Mouse (Mus musculus) spleen, adult 2 months (tissue): ENCODE measurements around the gene Mmp23.

Experiments used
- CTCF ChIP-seq: fragments of 200-500 bp; IDR thresholded peaks from 2 replicates; pipeline ENCODE4 v1.5.1; 2011; ENCODE audit warnings: mild to moderate bottlenecking, inconsistent platforms; ENCODE audit not compliant: insufficient read depth, insufficient read length, insufficient replicate concordance; ENCODE audit errors: extremely low read depth
- POLR2A ChIP-seq: fragments of 200-500 bp; IDR thresholded peaks from 2 replicates; pipeline ENCODE4 v1.6.1; 2011; ENCODE audit warnings: low read depth, low read length, inconsistent platforms

- peak; percentile 43; the same call in 1 of the 2 replicates for TF ChIP-seq POLR2A
- no peak for TF ChIP-seq CTCF
These were observed 51.8 kb downstream of the Mmp23 start, which contains the start of gene Slc35e2 for GRCm38 (mm10) chr4:155601091-155601996.
